Mouse (Mus musculus) kidney, adult 11 months (tissue): ENCODE results near the gene Pcnx.

Experiments used
- DNase-seq: peaks from one replicate; pipeline ENCODE4 v3.0.0; 2022

Pcnx gene

DNA sequence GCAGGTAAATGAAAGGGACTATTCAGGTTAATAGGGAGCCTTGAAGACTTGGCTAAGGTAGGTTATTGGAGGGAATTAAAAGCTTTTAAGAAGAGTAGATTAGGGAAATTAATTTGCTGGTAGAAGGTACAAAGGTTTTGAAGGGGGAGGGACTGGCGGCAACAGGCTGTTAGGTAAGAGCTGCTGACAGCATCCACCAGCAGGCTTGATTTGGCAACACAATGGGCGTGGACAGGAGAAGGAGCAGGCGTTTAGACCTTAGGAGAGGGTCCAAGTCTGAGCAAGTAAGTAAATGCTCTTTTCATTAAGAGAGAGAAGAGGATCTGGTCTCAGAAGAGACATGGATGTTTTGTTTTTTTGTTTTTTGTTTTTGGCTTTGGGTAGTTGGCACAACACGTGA is 3.1 kb upstream of the Pcnx start:
- peak; percentile 78 for DNase-seq

DNA sequence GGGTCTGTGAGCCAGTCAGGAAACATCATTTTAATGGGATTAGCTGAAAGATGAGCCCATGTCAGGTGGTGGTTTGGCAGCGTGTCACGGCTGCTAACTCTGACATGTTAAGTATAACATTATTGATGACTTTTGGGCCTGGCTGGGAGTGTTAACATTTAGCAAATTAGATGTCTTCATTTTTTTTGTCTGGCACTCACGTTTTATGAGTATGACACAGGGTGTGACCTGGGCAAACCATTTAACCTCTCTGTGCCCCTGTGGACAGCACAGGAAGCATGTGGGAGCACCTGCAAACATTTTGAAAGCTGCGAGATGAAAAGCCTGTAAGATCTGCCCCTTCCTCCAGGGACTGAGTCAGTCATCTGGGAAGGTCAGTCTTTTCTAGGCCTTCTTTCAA is 2.6 kb upstream of the Pcnx start:
- no peak for DNase-seq

DNA sequence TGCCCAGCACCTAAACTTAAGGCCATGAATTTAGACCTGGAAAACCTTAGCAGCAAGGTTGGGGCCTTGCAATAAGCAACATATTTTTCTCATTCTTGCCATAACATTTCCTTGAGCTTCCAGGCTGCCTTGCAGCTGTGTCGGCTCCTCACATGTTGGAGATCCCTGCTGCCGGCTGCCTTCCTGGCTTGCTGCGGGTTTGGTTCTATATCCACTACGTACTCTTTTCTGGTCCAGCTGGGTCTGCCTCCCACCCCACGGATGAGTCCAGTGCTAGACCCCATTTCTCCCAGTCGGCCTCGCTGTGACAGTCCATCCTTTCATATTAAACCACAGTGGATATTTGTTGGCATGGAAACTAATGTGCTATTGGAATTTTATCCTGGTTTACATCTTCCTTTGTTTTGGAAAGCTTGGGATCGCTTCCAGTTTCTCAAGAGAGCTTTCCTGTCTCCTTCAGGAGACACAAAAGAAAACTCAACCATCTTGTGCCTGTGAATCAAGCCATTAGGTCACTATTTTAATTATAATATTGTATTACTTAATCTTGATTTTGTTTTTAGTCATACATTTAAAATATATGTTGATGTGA is 1.7 kb upstream of the Pcnx start:
- no peak for DNase-seq

DNA sequence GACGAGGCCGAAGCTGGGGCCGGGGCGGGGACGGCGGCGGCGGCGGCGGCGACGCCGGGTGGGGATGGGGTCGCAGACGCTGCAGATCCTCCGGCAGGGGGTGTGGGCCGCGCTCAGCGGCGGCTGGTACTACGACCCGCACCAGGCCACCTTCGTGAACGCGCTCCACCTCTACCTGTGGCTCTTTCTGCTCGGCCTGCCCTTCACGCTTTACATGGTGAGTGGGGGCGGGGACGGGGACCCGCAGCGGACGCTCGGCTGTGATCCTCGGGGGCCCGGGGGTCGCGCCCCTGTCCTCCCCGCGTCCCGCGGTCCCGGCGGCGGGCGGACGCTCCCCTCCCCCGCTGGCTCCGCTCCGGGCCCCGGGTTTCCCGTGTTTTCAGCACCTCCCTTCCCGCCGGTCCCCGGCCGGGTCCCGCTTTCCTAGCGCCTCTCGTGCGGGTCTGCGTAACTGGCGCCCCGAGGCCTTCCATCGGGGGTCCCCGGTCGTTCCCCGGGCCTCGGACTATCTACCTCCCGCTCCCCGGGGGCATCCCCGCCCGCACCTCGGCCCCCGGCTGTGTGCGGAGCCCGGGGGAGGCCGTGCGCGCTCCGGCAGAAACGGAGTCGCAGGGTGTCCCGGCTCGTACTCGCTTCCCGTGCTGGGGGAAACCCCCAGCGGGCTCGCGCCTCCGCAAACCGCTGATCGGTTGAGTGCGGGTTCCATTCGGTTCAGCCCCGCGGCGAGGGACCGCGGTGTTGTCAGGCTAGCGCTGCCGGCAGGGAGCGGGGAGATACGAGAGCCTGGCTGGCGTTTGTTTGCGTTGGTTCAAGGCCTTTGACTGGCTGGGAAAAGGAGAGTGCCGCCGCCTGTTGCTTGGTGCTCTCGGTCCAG is 722 bp downstream of the Pcnx start:
- peak; percentile 56 for DNase-seq

DNA sequence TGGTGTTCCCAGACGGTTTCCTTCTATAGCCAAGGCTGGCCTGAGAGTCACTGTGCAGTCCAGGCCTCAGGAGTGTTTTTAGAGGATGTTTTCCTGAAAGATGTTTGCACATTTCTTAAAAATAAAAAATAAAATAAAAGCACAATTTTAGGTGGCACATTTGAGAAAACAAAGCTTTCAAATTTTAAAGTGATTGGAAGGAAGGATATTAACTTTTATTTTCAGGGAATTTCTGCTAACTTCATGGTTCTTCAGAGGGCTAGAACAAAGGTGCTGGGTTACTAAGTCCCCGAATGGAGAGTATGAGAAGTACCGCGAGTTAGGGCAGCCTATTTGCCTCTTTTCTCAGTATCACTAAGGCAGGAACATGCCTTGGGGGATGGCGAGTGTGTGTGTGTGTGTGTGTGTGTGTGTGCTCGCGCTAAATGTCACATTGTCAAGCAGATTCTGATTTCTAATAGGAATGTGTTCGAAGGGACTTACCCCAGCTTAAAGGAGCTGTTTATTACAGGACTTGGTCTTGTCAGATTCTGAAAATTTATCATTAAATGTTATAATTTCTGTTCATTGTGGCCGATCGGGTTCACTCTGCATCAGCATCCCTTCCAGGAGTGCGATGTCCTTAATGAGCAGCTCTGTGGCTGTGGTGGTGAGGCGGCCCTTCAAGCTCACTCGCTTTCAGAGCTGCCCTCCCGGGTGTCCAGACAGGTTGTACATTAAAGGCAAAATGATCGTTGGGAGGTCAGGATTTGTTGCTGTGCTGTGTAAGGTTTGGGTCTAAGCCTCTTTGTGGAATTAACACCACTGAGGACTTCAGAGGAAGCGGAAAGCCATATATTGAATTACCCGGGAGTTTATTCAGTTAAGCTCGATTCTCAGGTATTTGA is 1.6 kb downstream of the Pcnx start:
- no peak for DNase-seq

DNA sequence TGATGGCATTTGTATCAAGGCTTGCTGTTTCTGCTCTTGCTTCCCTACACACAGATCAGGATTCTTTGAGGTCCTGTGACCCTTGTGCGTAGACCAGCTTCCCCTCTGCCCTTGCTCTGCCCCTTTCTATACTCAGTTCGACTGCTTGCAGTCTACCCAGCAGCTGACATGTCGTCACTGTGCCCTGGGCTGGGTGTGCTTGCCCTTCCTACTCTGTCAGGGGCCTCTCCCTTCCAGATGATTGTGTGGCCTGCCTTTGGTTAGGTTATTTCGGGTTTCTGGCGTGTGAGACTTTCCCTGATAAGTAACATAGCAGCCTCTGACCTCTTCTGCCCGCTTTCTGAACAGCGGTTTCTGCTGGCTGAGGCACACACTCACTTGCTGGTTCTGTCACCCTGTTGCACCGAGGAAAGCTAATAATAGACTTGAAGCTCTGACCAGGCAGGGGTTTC is 2.6 kb downstream of the Pcnx start:
- DNase-seq: no peak

DNA sequence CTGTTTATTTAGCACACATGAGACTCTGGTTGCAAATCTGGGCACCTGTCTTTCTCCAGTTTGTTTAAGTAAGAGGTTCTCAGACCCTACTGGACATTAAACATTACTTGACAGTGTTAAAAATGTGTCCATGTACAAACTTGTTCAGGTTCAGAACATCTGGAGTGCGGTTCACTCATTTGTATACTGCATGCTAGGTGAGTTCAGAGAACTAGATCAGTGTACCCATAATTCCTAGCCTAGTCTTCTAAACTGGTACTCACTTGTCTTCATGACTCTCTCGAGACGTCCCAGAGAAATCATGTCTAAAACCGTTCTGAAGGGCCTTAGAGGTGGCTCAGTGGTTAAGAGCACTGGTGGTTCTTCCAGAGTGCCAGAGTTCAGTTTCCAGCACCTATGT is 4.1 kb downstream of the Pcnx start:
- no peak for DNase-seq

DNA sequence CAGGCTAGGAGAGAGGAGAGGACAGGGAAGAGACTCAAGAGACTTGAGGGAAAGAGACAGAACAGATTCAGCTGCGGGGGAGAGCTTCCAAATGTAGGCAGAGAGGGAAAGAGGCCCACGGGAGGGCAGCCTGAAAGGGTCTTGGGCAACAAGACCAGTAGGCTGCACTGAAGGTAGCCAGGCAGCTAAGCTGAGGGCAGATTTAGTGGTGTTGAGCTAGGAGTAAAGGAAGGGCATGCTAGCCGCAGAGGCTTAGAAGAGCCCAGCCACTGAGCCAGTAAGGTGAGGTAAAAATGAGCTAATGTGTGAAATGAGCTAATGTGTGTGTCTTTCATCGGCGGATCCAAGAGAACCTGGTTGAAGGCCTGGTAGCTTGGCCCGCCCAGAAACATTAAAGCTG is 5.4 kb downstream of the Pcnx start:
- no peak for DNase-seq

DNA sequence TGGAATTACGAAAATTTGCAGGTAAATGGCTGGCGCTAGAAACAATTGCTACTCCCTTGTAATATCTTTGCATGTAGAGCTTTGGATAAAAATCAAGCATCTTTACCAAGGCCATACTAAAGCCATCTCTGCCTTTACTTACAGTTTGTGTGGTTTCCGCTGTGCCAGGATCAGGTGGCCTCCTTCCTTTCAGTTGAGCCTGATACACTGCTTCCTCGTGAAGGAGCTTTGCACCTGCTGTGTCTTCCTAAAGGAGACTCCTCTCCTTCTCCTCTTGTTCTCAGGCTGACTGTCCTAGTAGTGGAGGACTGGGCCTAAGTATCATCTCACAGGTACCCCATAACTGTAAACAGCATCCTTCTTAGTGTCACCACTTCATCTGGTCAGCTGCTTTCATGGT is 7.5 kb downstream of the Pcnx start:
- DNase-seq: no peak

DNA sequence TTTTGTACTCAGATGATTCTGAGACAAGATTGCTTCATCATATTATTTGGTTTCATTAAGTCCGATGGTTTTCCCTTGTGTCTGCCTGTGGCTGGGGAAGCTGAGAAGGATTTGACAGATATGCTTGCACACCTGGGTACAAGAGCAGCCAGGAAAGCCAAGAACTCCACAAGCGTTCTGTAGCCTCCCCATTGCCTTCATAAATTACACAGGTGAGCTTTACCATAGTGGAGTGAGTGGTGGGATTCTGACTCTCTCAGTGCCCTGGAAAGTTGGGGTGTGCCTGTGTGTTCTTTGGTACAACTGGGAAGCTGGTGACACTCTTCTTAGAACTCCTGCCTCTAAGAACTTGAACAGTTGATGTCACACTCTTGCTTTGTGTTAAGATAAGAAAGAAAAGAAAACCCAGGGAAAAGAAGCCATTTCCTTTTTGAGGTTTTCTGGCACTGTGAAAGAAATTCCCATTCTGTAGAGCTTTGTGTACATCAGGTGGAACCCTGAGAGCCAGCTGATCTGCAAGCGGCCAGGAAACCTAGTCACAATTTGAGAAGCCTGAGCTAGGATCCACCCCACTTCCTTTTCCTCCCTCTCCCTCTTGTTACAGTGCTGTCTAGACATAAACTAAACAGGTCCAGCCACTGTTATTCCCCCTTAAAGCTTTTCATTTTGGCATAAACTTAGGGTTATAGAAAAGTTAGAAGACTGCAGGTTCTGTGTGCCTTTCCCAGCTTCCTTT is 9.6 kb downstream of the Pcnx start:
- DNase-seq: no peak

DNA sequence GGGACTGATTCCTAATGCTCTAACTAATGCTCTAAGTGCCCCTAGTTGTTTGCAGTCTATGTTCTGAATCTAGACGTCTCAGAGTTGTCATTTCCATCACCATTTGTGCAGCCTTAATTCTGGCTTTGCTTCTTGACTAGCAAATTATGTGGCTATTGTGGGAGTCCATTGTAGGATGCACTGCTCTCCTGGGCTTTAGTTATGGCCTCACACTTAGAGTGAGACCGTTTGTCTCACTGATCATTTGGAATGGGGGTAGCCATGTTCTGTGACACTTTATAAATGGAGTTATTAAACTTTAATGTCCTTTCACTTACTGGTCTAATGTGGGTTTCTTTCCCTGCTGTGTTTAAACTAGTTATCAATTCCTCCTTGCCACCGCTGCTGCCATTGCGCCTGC is 13.5 kb downstream of the Pcnx start:
- no peak for DNase-seq

DNA sequence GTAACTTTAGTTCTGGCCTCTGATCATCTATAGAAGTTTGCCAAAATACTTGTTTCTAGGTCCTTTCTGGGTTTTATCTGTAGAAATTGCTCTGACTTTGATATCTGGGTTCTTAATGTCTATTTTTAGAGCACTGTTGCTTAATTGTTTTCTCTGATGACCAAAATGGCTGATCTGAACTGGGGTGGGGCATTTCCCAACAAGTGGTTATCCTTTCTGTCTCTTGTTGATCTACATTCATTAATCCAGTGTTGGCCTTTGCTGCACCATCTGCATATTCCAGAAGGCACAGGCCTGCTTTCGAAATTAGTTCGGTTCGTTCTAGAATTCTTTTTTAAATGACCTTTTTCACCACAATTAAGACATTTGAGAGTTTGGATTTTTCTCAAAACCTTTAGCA is 20.3 kb downstream of the Pcnx start:
- DNase-seq: no peak

DNA sequence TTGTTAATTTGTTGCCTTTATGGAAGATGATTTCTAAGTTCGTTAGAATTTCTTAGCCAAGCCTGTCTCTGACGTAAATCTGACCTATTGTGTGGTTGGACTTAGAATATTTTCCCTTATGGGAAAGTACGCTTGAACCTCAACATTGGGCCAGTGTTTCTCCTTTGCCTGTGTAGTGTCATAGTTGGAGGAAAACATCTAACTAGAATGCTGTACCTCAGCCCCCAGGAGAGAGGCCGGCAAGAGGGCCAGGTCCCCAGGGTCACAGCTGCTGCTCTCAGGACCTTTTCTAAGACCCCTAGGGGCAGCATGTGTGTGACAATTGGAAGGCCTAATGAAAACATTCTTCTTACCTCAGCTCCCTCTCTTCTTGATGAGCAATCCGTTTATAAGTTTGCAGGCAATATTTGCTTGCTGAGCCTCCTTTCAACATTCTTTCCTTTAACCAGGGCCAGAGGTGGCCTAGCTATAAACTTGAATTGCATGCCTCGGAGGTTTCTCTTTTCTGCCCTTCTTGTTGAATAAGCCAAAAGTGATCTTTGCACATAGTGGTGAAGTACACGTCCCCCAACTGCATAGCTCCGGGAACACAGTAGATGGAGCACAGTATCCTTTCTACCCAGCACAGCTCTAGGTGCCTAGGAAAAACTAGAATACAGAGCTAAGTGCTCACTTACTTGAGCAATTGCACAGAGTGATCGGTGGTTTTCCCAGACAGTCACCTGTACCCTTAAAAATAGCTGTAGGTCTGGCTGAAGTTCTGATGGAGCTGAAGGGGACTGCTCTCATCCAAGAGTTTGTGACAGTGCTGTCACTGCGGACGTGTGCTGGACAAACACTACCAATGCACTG is 23.7 kb downstream of the Pcnx start:
- no peak for DNase-seq

DNA sequence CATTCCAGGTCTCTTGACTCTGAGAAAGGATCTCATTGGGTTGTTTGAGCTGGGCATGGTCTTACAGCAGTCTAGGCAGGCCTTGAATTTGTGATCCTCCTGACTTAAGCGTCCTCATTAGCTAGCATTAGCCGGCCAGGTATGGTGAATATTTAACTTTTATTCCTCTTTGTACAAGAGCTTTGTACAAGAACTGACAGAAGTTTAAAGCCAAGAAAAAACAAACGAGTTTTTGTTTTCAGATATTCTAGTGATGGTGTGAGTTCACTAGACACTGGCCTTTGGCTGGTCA is 24.2 kb downstream of the Pcnx start:
- no peak for DNase-seq

DNA sequence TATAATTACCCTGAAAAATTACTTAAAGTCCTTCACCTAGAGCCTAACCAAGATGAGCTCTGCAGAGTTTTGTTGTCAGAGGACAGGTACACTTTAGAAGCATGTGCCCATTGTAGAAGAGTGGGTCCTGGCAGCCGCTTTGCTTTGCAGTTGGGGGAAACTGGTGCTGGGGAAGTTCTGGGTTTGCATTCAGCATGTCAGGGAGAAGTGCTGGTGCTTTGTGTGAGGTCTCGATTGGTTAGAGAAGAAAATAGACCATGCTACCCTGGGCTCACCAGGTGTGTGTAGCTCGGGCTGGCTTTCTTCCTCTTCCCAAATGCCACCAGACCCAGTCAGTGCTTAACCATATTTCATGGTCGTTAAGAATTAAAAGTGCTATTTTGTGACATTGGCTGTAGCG is 25.2 kb downstream of the Pcnx start:
- no peak for DNase-seq

DNA sequence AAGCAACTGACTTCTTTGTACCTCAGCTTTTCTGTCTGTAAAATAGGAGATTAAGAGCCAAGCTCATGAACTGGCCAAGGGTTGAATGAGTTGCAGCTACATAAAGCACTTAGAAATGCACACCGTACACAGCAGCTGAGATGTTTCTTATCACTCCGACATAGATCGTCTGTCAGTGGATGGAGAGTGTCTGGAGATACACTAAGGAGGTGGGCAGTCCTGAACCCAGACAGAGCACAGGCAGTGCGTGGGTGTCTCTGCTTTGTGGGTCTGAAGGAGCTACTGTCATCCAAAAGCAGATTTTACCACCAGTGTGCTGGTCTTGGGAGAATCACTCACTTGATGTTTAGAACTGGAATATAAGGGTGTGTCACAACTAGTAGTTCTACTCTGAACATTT is 26.2 kb downstream of the Pcnx start:
- no peak for DNase-seq

DNA sequence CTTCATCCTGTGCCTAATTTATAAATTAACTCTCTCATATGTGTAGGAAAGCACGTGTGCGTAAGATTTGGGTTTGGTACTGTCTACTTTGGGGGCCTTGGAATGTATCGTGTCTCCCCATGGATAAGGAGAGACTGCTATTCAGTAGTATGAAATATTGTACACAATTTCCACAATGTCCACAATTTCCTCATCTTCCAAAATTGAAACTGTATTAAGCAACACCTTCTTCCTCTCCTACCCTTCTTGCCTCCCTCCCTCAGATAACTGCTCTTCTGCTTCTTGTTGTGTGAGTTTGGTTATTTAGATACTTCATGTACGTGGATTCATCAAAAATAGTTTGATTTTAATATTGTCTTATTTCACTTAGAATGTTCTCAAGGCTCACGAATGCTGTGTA is 29.1 kb downstream of the Pcnx start:
- no peak for DNase-seq

DNA sequence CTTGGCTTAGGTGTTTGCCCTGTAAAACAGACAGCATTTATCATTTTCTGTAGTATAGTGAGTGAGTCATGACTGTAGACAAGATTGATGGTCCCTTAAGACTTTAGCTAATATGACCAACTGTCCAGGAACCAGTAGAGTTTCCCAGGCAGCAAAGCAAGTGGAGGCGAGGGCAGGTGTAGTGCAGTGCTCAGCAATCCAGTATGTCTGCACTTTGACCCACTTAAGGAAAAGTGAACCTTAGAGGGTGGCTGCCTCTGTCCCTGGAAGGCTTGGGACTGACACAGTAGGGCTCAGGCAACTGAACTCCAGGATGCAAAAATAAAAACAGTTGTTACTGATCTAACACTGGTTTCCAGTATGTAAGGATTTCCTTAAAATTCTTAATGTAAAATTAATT is 32.1 kb downstream of the Pcnx start:
- peak; percentile 10 for DNase-seq

DNA sequence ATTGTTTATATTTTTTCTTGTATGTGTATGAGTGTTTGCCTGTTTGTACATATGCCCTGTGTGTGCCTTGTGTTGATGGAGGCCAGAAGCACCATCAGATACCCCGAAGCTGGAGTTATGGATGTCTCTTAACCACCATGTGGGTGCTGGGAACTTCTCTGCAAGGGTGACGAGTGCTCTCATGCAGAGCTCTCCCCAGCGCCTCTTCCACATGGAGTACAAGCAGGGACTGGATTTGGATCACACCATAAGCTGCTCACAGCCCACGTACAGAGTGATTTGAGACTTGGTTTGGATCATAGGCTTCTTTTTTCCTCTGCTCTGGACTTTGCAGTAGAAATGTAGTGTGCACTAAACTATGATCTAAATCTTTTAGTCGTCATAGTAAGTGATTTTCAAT is 34.5 kb downstream of the Pcnx start:
- DNase-seq: no peak

DNA sequence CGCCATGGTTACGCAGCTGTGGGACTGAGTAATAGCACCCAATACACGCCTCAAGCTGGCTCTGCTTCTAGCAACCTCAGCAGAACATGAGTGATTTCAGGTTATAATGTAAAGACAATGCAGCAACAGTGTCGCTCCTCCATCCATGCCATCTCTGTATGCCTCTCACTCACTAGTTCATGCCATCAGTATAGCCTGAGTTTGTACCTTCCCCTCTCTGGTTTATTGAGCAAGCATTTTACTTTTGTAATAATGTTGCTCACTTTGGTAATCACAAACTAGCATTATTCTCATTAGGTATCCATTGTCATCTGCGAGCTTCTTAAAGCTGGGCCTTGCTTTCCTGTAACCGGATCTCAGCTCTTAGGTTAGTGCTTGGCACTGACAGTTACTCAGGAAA is 36.2 kb downstream of the Pcnx start:
- no peak for DNase-seq

DNA sequence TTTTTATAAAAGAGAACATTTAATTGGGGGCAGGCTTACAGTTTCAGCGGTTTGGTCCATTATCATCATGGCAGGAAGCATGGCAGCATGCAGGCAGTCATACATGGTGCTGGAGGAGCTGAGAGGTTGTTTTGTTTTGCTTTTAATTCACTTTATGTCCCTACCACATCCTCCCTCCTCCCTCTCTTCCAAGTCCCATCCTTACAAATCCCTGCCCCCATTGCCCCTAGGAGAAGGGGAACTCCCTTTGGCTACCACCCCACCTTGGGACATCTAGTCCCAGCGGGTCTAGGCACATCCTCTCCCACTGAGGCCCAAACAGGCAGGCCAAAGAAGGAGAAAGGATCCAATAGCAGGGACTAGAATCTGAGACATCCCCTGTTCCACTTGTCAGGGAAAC is 44.6 kb downstream of the Pcnx start:
- DNase-seq: no peak

DNA sequence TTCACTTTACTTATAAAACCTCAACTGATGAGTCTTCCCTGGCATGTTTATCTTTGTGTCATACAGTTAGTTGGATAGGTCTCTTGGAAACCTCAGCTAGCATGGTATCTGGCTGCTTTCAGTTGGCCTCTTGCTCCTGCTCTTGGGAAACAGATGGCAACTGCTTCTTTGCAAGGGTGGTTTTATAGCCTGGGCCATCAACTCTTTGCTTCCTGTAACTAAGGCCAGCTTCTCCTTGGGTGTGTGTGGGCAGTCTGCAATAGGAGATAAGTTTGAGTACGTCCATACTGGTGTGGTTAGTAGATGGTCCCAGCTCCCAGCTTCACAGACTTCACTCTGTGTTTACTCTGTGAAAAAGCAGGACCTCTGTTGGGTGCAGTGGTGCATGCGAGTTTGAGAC is 46.0 kb downstream of the Pcnx start:
- DNase-seq: no peak
